Mouse (Mus musculus): ENCODE results near the gene Sema7a.

- no peak for TF ChIP-seq ZC3H11A (IDR thresholded peaks at IDR 0.05; ENCODE audit: borderline replicate concordance, low read depth, low read length)
- no peak for TF ChIP-seq CHD2 (IDR thresholded peaks at IDR 0.05; ENCODE audit: low read depth, low read length)
- TF ChIP-seq MAFK (IDR thresholded peaks at IDR 0.05; ENCODE audit: insufficient read depth, low read depth, low read length): no peak
Measured at GRCm38 (mm10) chr9:57931166-57931767, 8.6 kb upstream of the Sema7a start.

Measured in ES-E14 (cell line).